Mouse (Mus musculus) embryonic facial prominence, embryonic 13.5 days (tissue): ENCODE data around the gene Gtf2h4. TPM values are rescaled to one million over a fixed set of nuclear protein-coding genes. Genes with fewer than 3 reads are reported as not detected.

Experiments
- ATAC-seq: fragments of 200-750 bp; cut with Nextera tagmentation; 2 replicates; pipeline ENCODE4 v1.8.0; 2017; ENCODE audit warnings: low read depth; ENCODE audit not compliant: insufficient number of reproducible peaks, insufficient read depth, low FRiP score, low TSS enrichment
- H3K27ac ChIP-seq: fragments of 300-500 bp; sonication (generic); 2 replicates; pipeline ENCODE4 v1.5.1; 2015; ENCODE audit warnings: moderate library complexity, mild to moderate bottlenecking, inconsistent platforms
- H3K27me3 ChIP-seq: fragments of 300-500 bp; sonication (generic); 2 replicates; pipeline ENCODE4 v1.6.1; 2015; ENCODE audit warnings: mild to moderate bottlenecking, inconsistent platforms
- H3K36me3 ChIP-seq: fragments of 300-500 bp; sonication (generic); 2 replicates; pipeline ENCODE4 v1.6.1; 2015; ENCODE audit warnings: mild to moderate bottlenecking, inconsistent platforms
- H3K4me1 ChIP-seq: fragments of 300-500 bp; sonication (generic); 2 replicates; pipeline ENCODE4 v1.6.1; 2015; ENCODE audit warnings: inconsistent platforms
- H3K4me2 ChIP-seq: fragments of 300-500 bp; sonication (generic); 2 replicates; pipeline ENCODE4 v1.6.1; 2015; ENCODE audit warnings: moderate library complexity, mild to moderate bottlenecking, inconsistent platforms
- H3K4me3 ChIP-seq: fragments of 300-500 bp; sonication (generic); 2 replicates; pipeline ENCODE4 v1.5.1; 2015; ENCODE audit warnings: mild to moderate bottlenecking, inconsistent platforms
- H3K9ac ChIP-seq: fragments of 300-500 bp; sonication (generic); 2 replicates; pipeline ENCODE4 v1.6.1; 2015; ENCODE audit warnings: mild to moderate bottlenecking, inconsistent platforms
- H3K9me3 ChIP-seq: fragments of 300-500 bp; sonication (generic); 2 replicates; pipeline ENCODE4 v1.6.1; 2016; ENCODE audit warnings: inconsistent platforms
- WGBS: fragments of 180-500 bp; shearing (Covaris S2); methylation state at CpG from one replicate; pipeline ENCODE4 v1.1.7; 2015; ENCODE audit warnings: mixed read lengths; 5-methylcytosine and 5-hydroxymethylcytosine counted together
- polyA plus RNA-seq: library from polyadenylated mRNA; unstranded; fragments of >200 nt; fragmentation: Nextera tagmentation; extraction: Ambion mirVana; gene quantifications from 2 replicates; pipeline ENCODE4 v1.2.1, GENCODE M21; 2015

Gtf2h4 gene
- polyA plus RNA-seq, 1 experiment from 2014 or later = 48.6 TPM

GRCm38 (mm10) chr17:35695289-35695688 lies 21.8 kb upstream of the Gtf2h4 start:
- WGBS = 88% methylated on average over 2 of the region's 2 CpGs
- Histone ChIP-seq H3K36me3 (peaks cover 47% of the 10 kb centered on the region), H3K9me3 (no peaks in the 10 kb centered on the region), H3K27me3 (no peaks in the 10 kb centered on the region), H3K4me1 (peaks cover 35% of the 10 kb centered on the region), H3K4me2 (no peak overlapping the region), H3K4me3 (no peak overlapping the region), H3K27ac (no peak overlapping the region), H3K9ac (no peak overlapping the region)
- no peak for ATAC-seq

- no peak overlapping the region for H3K27ac ChIP-seq
- H3K4me1 ChIP-seq = peaks cover 24% of the 10 kb centered on the region
- H3K4me2 ChIP-seq = no peak overlapping the region
- H3K9ac ChIP-seq = no peak overlapping the region
- 90% methylated on average over 5 of the region's 5 CpGs for WGBS
- no peaks in the 10 kb centered on the region for H3K9me3 ChIP-seq
- H3K4me3 ChIP-seq = no peak overlapping the region
- no peak for ATAC-seq
- no peaks in the 10 kb centered on the region for H3K27me3 ChIP-seq
- peaks cover 61% of the 10 kb centered on the region for H3K36me3 ChIP-seq
Measured at GRCm38 (mm10) chr17:35693906-35694305, 20.4 kb upstream of the Gtf2h4 start.

GRCm38 (mm10) chr17:35692368-35692767 lies 18.8 kb upstream of the Gtf2h4 start:
- no peak overlapping the region for H3K9ac ChIP-seq
- no peaks in the 10 kb centered on the region for H3K27me3 ChIP-seq
- ATAC-seq = no peak
- H3K4me1 ChIP-seq = peaks cover 9% of the 10 kb centered on the region
- H3K36me3 ChIP-seq = peaks cover 76% of the 10 kb centered on the region
- H3K4me2 ChIP-seq = no peak overlapping the region
- no peak overlapping the region for H3K4me3 ChIP-seq
- no peak overlapping the region for H3K27ac ChIP-seq
- no peaks in the 10 kb centered on the region for H3K9me3 ChIP-seq
- WGBS = 77% methylated on average over 4 of the region's 4 CpGs

DNA sequence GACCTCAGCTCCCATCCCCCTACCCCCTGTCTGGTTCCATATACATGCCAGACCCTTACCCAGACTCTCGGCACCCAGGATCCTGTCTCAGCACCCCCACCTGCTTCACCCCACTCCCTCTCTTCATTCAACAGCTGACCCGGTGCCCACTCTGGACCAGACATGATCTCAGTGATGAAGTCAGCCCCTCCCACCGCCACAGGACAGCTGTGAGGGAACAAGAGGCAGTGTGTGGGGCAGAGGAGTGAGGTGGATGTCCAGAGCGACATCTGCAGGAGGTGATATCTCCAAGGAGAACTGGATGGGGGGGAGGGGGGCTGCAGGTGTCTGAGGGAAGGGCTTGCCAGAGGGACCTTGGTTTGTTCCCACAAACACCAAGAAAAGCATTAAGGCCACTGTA lies 18.3 kb upstream of the Gtf2h4 start:
- no peaks in the 10 kb centered on the region for H3K9me3 ChIP-seq
- peaks cover 4% of the 10 kb centered on the region for H3K4me1 ChIP-seq
- WGBS = 89% methylated on average over 4 of the region's 4 CpGs
- no peak overlapping the region for H3K27ac ChIP-seq
- no peak overlapping the region for H3K4me3 ChIP-seq
- ATAC-seq = no peak
- no peaks in the 10 kb centered on the region for H3K27me3 ChIP-seq
- H3K9ac ChIP-seq = no peak overlapping the region
- no peak overlapping the region for H3K4me2 ChIP-seq
- H3K36me3 ChIP-seq = peaks cover 82% of the 10 kb centered on the region

GRCm38 (mm10) chr17:35689936-35690645 lies 16.6 kb upstream of the Gtf2h4 start:
- no peak overlapping the region for H3K9ac ChIP-seq
- H3K4me3 ChIP-seq = no peak overlapping the region
- H3K27me3 ChIP-seq = no peaks in the 10 kb centered on the region
- 89% methylated on average over 18 of the region's 18 CpGs for WGBS
- H3K4me1 ChIP-seq = no peaks in the 10 kb centered on the region
- H3K27ac ChIP-seq = no peak overlapping the region
- ATAC-seq = no peak
- H3K4me2 ChIP-seq = no peak overlapping the region
- peaks cover 90% of the 10 kb centered on the region for H3K36me3 ChIP-seq
- H3K9me3 ChIP-seq = no peaks in the 10 kb centered on the region

DNA sequence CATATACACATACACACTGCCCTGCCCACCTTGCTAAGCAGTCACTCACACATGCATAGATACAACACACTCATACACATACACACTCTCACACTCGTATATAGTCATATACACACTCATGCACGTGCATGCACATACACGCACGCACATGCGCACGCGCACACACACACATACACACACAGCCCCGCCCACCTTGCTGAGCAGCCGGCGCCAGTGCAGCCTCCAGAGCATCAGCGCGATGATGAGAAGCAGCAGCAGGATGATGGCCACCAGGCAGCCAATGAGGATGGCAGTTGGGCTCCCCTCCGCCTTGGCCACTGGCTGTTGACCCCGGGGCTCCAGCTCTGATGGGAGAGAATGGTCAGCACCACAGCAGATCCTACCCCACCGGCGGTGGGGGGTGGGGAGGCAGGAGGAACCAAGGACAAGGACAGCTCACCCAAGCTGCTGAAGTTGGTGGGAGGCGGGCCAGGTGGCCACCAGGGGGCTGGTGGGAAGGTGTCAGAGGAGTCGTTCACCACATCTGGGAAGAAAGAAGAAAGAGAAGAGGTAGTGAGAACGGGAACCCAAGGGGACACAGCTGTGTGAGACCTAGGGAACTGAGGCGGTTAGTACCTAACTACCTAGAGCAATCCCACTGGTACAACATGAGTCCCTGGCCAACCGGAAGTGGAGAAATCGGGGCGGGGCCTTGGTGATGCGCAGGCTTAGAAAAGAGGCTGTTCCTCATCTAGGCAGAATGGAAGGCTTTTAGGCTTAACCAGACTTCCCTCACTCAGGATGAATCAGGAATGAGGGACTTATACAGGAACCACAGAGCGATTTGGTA lies 15.0 kb upstream of the Gtf2h4 start:
- Histone ChIP-seq H3K9ac (no peak overlapping the region), H3K4me1 (no peaks in the 10 kb centered on the region), H3K36me3 (peaks cover 99% of the 10 kb centered on the region), H3K27me3 (no peaks in the 10 kb centered on the region), H3K4me3 (no peak overlapping the region), H3K4me2 (no peak overlapping the region), H3K9me3 (no peaks in the 10 kb centered on the region), H3K27ac (no peak overlapping the region)
- WGBS = 90% methylated on average over 25 of the region's 25 CpGs
- ATAC-seq = no peak

DNA sequence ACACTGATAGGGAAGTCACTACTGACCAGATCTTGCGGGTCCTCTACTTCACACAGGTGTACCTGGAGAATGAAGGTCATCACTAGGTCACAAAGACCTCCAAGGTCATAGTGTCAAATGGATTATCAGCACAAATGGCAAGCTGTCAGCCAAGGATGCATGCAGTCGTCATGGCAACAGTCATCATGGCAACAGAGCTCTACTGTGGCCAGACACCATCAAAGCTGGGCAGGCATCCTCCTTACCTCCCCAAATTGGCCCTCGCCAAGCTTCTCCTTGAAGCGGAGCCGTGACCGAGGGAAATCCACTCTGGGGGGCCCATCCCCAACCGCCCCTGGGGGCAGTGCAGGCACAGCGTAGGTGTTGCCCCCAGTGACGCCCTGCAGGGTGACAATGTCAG lies 11.5 kb upstream of the Gtf2h4 start:
- no peak for ATAC-seq
- Histone ChIP-seq H3K9ac (no peak overlapping the region), H3K4me1 (no peaks in the 10 kb centered on the region), H3K4me2 (no peak overlapping the region), H3K4me3 (no peak overlapping the region), H3K36me3 (peaks cover 94% of the 10 kb centered on the region), H3K27ac (no peak overlapping the region), H3K9me3 (no peaks in the 10 kb centered on the region), H3K27me3 (no peaks in the 10 kb centered on the region)
- WGBS = 80% methylated on average over 9 of the region's 9 CpGs

DNA sequence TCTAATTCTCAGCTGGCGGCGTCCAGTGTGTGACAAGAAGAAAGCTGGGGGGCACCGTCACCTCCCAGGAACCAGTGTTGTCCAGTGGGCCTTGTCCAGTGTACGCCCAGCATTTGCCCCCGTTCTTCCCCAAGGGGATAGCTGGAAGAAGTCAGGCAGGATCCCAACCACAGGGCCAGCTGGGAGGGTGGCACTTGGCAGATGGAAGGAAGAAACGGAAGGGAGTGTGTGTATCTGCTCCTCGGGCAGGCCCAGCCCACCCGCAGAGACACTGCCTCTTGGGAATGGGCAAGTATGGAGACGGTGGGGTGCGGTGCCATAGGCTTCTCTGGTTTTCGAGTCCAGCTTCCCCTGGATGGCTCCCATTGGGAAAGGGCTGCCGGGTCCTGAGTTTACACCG lies 8.4 kb upstream of the Gtf2h4 start:
- ATAC-seq = no peak
- 85% methylated on average over 13 of the region's 13 CpGs for WGBS
- no peak overlapping the region for H3K9ac ChIP-seq
- H3K4me1 ChIP-seq = no peaks in the 10 kb centered on the region
- no peak overlapping the region for H3K27ac ChIP-seq
- H3K27me3 ChIP-seq = no peaks in the 10 kb centered on the region
- peaks cover 63% of the 10 kb centered on the region for H3K36me3 ChIP-seq
- no peaks in the 10 kb centered on the region for H3K9me3 ChIP-seq
- H3K4me2 ChIP-seq = no peak overlapping the region
- no peak overlapping the region for H3K4me3 ChIP-seq

GRCm38 (mm10) chr17:35680591-35680990 lies 7.1 kb upstream of the Gtf2h4 start:
- H3K27ac ChIP-seq = no peak overlapping the region
- H3K9ac ChIP-seq = no peak overlapping the region
- H3K4me3 ChIP-seq = no peak overlapping the region
- peaks cover 49% of the 10 kb centered on the region for H3K36me3 ChIP-seq
- WGBS = 31% methylated on average over 6 of the region's 6 CpGs
- no peaks in the 10 kb centered on the region for H3K27me3 ChIP-seq
- ATAC-seq = no peak
- no peaks in the 10 kb centered on the region for H3K9me3 ChIP-seq
- H3K4me2 ChIP-seq = no peak overlapping the region
- no peaks in the 10 kb centered on the region for H3K4me1 ChIP-seq

DNA sequence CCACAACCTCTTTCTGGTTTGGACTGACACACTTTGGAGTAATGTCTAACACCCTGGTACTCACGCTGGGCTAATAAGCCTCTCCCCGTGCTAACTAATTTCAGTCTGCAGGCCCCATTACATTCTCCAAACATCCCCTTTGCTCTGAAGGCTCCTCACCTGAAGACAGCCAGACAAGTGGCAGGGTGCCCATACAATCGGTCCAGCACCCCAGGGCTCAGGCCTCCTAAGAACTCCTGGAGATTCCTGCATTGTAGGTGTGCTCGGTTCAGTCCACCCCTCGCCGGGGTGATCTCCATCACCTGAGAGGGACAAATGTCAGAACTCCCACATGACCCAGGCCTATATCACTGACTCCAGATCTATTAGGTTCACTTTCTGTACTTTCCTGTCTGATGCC lies 1.0 kb downstream of the Gtf2h4 start:
- H3K4me3 ChIP-seq = peak overlapping the region; percentile 80; the same call in 1 of the 2 replicates
- H3K4me1 ChIP-seq = peaks cover 13% of the 10 kb centered on the region
- H3K4me2 ChIP-seq = peak overlapping the region; percentile 82
- 92% methylated on average over 6 of the region's 6 CpGs for WGBS
- H3K9me3 ChIP-seq = no peaks in the 10 kb centered on the region
- no peak for ATAC-seq
- peak overlapping the region; percentile 91 for H3K9ac ChIP-seq
- no peak overlapping the region for H3K27ac ChIP-seq
- H3K36me3 ChIP-seq = peaks cover 30% of the 10 kb centered on the region
- H3K27me3 ChIP-seq = no peaks in the 10 kb centered on the region

- WGBS = 92% methylated on average over 6 of the region's 6 CpGs
Measured at GRCm38 (mm10) chr17:35671846-35672245, 1.7 kb downstream of the Gtf2h4 start.

DNA sequence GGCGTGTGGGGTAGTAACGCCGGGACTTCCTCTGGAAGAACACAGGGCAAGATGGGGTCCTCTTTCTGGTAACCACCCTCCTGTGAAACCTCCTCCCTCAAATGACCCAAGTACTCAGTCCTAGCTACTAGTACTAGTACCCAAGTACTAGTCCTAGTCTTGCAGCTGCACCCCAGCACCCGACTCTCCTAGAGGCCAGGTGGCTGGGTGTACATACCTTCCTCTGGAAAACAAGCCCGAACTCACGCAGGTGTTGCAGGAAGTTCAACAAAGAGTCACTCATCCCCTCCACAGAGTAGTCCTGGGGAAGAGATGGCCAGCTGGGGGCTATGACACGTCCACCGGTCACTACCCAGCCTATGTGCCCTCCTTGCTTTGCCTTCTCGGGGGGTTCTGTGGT lies 3.8 kb downstream of the Gtf2h4 start:
- Histone ChIP-seq H3K9ac (no peak overlapping the region), H3K27me3 (no peaks in the 10 kb centered on the region), H3K9me3 (no peaks in the 10 kb centered on the region), H3K4me1 (peaks cover 23% of the 10 kb centered on the region), H3K27ac (no peak overlapping the region), H3K4me2 (no peak overlapping the region), H3K36me3 (peaks cover 34% of the 10 kb centered on the region), H3K4me3 (no peak overlapping the region)
- ATAC-seq = no peak
- 93% methylated on average over 9 of the region's 9 CpGs for WGBS

More at GRCm38 (mm10) chr17:35671846-35672245, 1.7 kb downstream of the Gtf2h4 start:
- Histone ChIP-seq H3K4me1 (peaks cover 14% of the 10 kb centered on the region), H3K27ac (no peak overlapping the region), H3K36me3 (peaks cover 30% of the 10 kb centered on the region), H3K9me3 (no peaks in the 10 kb centered on the region), H3K27me3 (no peaks in the 10 kb centered on the region), H3K4me3 (no peak overlapping the region), H3K9ac (no peak overlapping the region), H3K4me2 (no peak overlapping the region)
- ATAC-seq = no peak
